Mouse (Mus musculus) induced T-regulatory cell, adult 2 months (primary cell): ENCODE results near the gene Mef2d.

Source experiments
- DNase-seq: peaks from one replicate; pipeline ENCODE4 v3.0.0-alpha.2; 2012; ENCODE audit warnings: low read depth

Gene Mef2d

DNA sequence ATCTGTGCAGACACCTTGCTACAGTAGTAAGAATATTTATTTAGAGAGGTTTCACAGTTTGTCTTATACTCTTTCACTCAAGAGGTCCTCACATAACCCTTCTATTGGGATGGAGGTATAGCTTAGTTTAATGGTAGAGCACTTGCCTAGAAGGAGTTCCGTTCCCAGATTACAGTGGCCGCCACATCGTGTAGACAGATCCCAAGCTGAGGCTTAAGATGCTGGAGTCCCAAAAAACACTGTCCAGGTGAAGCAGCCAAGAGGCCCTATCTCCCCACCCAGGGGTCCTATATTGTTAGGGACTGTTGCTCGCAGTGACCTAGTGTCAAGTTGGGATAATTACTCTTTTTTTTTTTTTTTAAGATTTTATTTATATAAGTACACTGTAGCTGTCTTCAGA, 36.8 kb downstream of the Mef2d start:
- DNase-seq: no peak

- DNase-seq: no peak
Measured at GRCm38 (mm10) chr3:88181374-88181773, 39.2 kb downstream of the Mef2d start.

DNA sequence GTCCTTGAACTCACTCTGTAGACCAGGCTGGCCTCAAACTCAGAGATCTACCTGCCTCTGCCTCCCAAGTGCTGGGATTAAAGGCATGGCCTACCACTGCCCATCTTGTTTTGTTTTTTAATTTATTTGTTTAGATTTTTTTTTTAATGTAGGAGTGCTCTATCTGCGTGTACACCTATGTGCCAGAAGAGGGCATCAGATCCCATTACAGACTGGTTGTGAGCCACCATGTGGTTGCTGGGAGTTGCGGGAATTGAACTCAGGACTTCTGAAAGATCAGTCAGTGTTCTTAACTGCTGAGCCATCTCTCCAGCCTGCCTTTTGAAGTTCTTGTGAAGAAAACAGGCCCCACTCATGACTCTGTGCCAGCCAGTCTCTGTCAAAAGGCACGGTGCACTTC, 44.3 kb downstream of the Mef2d start:
- DNase-seq: peak; percentile 32

DNA sequence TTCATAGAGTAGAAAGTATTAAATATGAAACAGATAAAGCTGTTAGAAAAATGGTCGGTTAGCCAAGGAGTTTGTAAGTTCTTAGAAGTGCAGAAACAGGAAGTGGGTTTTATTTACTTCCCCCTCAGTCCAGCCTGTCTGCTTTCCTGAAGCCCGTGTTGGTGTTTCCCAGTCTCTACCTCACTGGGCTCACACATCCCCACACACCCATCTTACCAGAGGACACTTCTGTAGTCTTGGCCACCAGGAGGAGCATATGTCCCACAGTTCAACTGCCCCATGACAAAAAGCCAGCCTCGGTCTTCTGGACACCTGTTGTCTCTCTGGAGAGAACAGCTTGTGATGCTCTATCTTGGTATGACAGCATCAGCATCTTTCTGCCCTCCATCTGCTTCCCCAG, 49.0 kb downstream of the Mef2d start:
- DNase-seq: peak; percentile 52

- peak; percentile 71 for DNase-seq
Measured at GRCm38 (mm10) chr3:88191820-88192616, 49.8 kb downstream of the Mef2d start.

DNA sequence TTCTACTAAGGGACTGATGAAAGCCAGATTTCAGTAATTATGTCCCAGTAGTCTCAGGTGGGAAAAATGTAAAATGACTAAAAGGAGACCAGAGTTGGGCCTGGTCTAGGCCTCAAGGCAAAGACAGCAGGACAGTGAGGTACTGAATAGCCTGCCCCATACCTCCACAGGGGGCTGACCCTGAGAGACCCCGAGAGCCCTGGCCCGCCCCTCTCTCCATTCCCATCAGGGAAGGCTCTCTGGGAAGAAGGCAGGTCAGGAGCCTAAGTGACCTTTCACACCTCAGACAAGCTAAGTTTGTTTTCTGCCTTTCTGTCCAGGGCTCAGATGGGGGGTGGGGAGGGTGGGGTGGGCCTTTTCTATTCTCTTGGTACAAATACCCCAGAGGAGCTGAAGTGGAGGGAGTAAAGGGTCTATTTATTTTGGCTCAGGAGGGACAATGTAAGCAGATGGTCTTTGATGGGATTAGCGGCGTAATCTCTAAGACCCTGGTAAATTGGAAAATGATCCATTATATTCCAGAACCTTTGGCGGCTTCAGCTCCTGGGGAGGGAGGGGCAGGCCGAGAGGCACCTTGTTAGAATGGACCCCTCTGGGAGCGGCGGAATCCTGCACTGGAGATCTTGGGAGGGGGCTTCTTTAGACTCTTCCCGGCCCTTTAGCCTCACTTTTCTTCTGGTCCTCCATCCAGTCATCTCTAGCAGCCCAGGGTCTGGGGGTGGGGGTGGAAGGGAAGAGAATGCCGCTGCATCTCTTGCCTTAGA, 55.8 kb downstream of the Mef2d start:
- DNase-seq: no peak

DNA sequence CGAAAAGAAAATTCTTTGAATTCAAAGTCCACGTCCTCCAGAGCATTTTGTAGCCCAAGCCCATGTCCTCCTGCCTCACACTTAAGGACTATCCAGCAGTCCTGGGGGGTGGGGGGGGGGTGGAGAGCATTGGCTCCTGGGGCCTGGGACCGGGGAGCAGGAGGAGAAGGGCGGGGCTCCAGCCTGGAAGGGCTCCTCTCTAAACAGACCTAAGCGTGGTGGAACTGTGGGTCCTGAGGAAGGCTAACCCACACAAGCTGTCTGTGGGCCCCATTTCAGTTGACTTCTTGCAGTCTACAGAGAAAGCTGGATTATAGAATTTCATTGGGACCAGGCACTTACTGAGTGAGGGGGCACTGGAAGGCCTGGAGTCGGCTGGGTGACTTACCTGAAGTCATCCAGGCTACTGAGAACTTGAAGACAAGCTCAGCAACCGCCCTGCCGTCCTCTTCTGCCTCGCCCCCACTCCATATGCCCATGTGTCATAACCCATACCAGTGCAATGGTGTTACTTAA, 56.4 kb downstream of the Mef2d start:
- no peak for DNase-seq

GRCm38 (mm10) chr3:88199541-88200110, 57.5 kb downstream of the Mef2d start:
- no peak for DNase-seq

DNA sequence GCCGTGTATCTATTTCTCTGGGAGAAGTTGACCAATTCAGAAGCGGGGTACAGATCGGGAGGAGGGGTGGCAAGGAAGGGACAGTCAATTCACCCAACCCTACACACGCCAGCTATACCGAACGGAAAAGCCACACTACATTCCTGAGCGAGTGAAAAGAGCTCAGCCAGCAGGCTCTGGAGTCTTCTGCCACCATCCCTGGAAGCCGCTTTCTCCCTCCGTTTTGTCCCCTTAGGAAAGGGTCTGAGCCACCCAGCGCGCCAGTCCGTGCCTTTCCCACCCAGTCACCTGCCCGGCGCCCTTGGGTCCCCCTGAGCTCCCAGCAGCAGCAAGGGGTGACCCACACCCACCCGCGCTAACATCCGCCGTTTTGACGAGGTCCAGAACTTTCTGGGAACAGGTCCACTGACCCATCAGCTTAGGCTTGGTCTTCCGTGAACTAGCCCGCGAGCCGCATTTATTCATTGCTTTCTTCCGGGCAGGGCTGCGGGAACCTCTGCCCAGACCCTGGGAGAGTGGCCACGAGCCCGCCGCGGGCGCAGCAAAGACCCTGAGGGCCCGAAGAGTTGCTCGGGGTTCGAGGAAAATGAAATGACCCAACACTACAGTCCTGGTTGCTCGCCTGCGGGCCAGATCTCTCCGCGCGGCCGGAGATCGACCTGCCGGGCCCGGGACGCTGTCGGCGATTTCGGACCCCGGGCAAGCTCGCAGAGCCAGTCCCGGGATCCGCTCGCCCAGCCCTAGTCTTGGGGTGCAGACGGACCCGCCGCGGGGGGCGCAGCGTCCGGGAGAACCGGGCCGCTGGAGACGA, 58.2 kb downstream of the Mef2d start:
- DNase-seq: no peak

- peak; percentile 47 for DNase-seq
Measured at GRCm38 (mm10) chr3:88200972-88201330, 58.8 kb downstream of the Mef2d start.

GRCm38 (mm10) chr3:88201640-88202039, 59.5 kb downstream of the Mef2d start:
- DNase-seq: no peak

DNA sequence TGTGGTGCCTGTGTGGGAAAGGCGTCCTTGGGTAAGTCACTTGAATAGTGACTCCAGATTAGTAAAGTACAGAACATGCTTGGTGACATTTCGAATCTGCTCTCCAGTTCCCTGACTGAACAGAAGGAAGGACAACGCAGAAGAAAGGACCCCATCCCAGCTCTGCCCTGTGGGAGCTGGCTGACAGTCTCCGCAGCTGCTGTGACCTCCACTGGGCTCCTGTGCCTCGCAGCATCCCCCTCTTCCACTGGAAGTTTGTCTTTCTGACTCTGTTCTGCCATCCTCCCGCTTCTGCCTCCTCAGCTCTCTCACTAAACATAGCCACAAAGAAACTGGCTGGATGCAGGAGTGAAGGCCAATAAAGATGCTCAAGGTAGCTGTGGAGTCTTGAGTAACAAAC, 60.8 kb downstream of the Mef2d start:
- no peak for DNase-seq

GRCm38 (mm10) chr3:88203456-88203855, 61.3 kb downstream of the Mef2d start:
- no peak for DNase-seq

GRCm38 (mm10) chr3:88203999-88204700, 62.0 kb downstream of the Mef2d start:
- DNase-seq: no peak

GRCm38 (mm10) chr3:88204751-88205150, 62.6 kb downstream of the Mef2d start:
- no peak for DNase-seq

- DNase-seq: no peak
Measured at GRCm38 (mm10) chr3:88205176-88205562, 63.0 kb downstream of the Mef2d start.

- DNase-seq: no peak
Measured at GRCm38 (mm10) chr3:88205563-88206491, 63.7 kb downstream of the Mef2d start.

DNA sequence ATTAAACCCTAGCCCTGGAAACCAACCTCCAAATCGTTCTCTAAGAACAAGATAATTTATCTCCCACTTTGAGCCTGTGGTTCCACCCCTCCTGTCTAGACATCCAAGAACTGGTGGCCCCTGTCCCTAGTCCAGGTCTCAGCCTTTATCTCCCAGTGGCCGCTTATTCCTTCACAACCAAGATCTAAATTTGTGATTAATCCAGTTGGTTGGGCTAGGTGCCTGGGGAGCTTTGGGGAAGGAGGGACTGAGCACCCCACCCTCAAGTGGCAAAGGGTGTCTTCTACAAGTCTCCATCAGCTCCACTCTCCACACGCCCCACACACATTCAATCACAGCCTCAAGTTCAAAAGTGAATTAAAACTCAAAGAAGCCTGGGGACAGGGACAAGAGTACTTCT, 64.3 kb downstream of the Mef2d start:
- no peak for DNase-seq

- no peak for DNase-seq
Measured at GRCm38 (mm10) chr3:88206901-88207371, 64.8 kb downstream of the Mef2d start.

DNA sequence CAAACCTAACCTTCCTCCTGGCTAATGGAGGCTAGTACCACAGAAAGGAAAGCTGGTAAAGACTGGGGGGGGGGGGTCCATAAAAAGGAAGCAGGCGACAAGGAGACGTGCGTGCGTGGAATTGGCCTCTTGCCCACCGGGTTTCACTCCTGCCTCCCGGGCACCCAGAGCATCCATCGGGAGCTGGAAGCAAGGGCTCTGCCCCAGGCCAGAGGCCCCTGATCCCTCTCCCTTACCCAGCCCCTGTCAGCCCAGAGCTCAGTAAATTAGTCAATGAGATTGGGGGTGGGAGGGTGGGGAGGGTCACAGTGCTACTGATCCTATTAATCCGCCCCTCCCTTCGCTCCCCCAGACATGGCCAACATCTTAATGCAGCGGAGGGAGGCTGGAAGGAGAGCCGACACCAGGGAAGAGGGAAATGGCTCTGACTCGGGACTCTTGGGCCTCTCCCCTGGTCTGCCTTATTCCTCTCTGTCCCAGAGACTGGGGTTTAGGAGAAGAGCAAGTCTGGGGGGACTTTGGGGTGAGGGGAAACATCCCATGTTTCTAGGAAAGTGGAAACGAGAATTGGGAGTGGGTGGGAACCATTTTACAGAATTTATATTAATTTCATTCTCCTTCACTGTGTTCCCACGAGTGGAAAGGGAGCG, 65.4 kb downstream of the Mef2d start:
- no peak for DNase-seq
